Mouse (Mus musculus) cortical plate, adult 2 months (tissue): Measurements from ENCODE around the gene Atg4b.

Source experiments
- CTCF ChIP-seq: fragments of 200-500 bp; IDR thresholded peaks from 2 replicates; pipeline ENCODE4 v1.5.1; 2011; ENCODE audit warnings: mild to moderate bottlenecking, control low read depth, low read length; ENCODE audit not compliant: insufficient read depth; ENCODE audit errors: extremely low read depth
- POLR2A ChIP-seq: fragments of 200-500 bp; IDR thresholded peaks from 2 replicates; pipeline ENCODE4 v1.6.1; 2011; ENCODE audit warnings: mild to moderate bottlenecking, low read length, control low read depth; ENCODE audit not compliant: insufficient read depth; ENCODE audit errors: extremely low read depth

GRCm38 (mm10) chr1:93802771-93803170, 51.5 kb downstream of the Atg4b start:
- TF ChIP-seq POLR2A (no peak), CTCF (no peak)
